Mouse (Mus musculus): ENCODE results near the gene Dlg2. TPM values are rescaled to one million over a fixed set of nuclear protein-coding genes. Genes with fewer than 3 reads are reported as not detected.

Dlg2 gene
- polyA plus RNA-seq, 1 experiment from 2014 or later, result 38.4 TPM

GRCm38 (mm10) chr7:91715776-91716175 is 1239.3 kb downstream of the Dlg2 start:
- no peaks in the 10 kb centered on the region for H3K9me3 ChIP-seq (ENCODE audit: control insufficient read depth, low read length)
- 67% methylated on average over 1 of the region's 1 CpGs for WGBS
- no peak overlapping the region for H3K9ac ChIP-seq (replicated peaks; ENCODE audit: low read depth, low read length)
- H3K4me1 ChIP-seq (replicated peaks; ENCODE audit: control insufficient read depth, insufficient read depth, low read length), result no peaks in the 10 kb centered on the region
- no peak overlapping the region for H3K27ac ChIP-seq (ENCODE audit: low read length)
- no peak overlapping the region for H3K4me2 ChIP-seq (ENCODE audit: low read length)
- H3K36me3 ChIP-seq (ENCODE audit: control insufficient read depth, insufficient read depth), result no peaks in the 10 kb centered on the region
- no peak overlapping the region for H3K4me3 ChIP-seq (replicated peaks; ENCODE audit: low read length)
- no peaks in the 10 kb centered on the region for H3K27me3 ChIP-seq (replicated peaks; ENCODE audit: control insufficient read depth, insufficient read depth, low read length)
- ATAC-seq, result no peak

- no peak for ATAC-seq
- 70% methylated on average over 6 of the region's 6 CpGs for WGBS
- H3K36me3 ChIP-seq (ENCODE audit: control insufficient read depth, insufficient read depth), result no peaks in the 10 kb centered on the region
Observed at GRCm38 (mm10) chr7:91716696-91717095, 1240.2 kb downstream of the Dlg2 start.

DNA sequence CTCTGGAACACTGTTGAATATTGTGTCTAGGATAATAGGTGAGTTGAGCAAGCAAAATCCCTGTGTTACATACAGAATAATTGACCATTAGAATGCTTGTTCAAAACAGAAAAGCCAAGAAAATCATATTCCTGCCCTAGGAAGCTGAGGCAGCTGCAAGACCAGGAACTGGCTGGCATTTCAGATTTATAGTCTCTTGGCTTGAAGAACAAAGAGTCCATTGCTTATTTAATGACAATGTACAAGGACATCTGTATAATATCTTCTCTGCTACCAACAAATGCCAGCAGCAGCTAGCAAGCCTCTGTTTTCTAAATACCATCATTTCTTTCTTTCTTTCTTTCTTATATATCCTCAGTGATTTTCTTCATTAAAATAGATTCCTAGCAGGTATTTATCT is 1243.8 kb downstream of the Dlg2 start:
- Histone ChIP-seq H3K4me3 (replicated peaks; ENCODE audit: low read length) (no peak overlapping the region), H3K27ac (ENCODE audit: low read length) (no peak overlapping the region), H3K9me3 (ENCODE audit: control insufficient read depth, low read length) (no peaks in the 10 kb centered on the region), H3K36me3 (ENCODE audit: control insufficient read depth, insufficient read depth) (no peaks in the 10 kb centered on the region), H3K9ac (replicated peaks; ENCODE audit: low read depth, low read length) (no peak overlapping the region), H3K27me3 (replicated peaks; ENCODE audit: control insufficient read depth, insufficient read depth, low read length) (no peaks in the 10 kb centered on the region), H3K4me1 (replicated peaks; ENCODE audit: control insufficient read depth, insufficient read depth, low read length) (no peaks in the 10 kb centered on the region), H3K4me2 (ENCODE audit: low read length) (no peak overlapping the region)
- no peak for ATAC-seq

More at GRCm38 (mm10) chr7:91716696-91717095, 1240.2 kb downstream of the Dlg2 start:
- Histone ChIP-seq H3K27me3 (replicated peaks; ENCODE audit: control insufficient read depth, insufficient read depth, low read length) (no peaks in the 10 kb centered on the region), H3K9me3 (ENCODE audit: control insufficient read depth, low read length) (no peaks in the 10 kb centered on the region), H3K4me1 (replicated peaks; ENCODE audit: control insufficient read depth, insufficient read depth, low read length) (no peaks in the 10 kb centered on the region), H3K27ac (ENCODE audit: low read length) (no peak overlapping the region), H3K4me3 (replicated peaks; ENCODE audit: low read length) (no peak overlapping the region), H3K4me2 (ENCODE audit: low read length) (no peak overlapping the region), H3K9ac (replicated peaks; ENCODE audit: low read depth, low read length) (no peak overlapping the region)

- Histone ChIP-seq H3K27me3 (replicated peaks; ENCODE audit: control insufficient read depth, insufficient read depth, low read length) (no peaks in the 10 kb centered on the region), H3K27ac (ENCODE audit: low read length) (no peak overlapping the region), H3K9me3 (ENCODE audit: control insufficient read depth, low read length) (no peaks in the 10 kb centered on the region), H3K9ac (replicated peaks; ENCODE audit: low read depth, low read length) (no peak overlapping the region), H3K4me3 (replicated peaks; ENCODE audit: low read length) (no peak overlapping the region), H3K4me1 (replicated peaks; ENCODE audit: control insufficient read depth, insufficient read depth, low read length) (no peaks in the 10 kb centered on the region), H3K36me3 (ENCODE audit: control insufficient read depth, insufficient read depth) (no peaks in the 10 kb centered on the region), H3K4me2 (ENCODE audit: low read length) (no peak overlapping the region)
- ATAC-seq, result no peak
- WGBS, result 82% methylated on average over 5 of the region's 5 CpGs
Observed at GRCm38 (mm10) chr7:91724397-91724796, 1247.9 kb downstream of the Dlg2 start.

- no peak for ATAC-seq
- Histone ChIP-seq H3K9me3 (ENCODE audit: control insufficient read depth, low read length) (no peaks in the 10 kb centered on the region), H3K4me1 (replicated peaks; ENCODE audit: control insufficient read depth, insufficient read depth, low read length) (no peaks in the 10 kb centered on the region), H3K4me2 (ENCODE audit: low read length) (no peak overlapping the region), H3K27me3 (replicated peaks; ENCODE audit: control insufficient read depth, insufficient read depth, low read length) (no peaks in the 10 kb centered on the region), H3K4me3 (replicated peaks; ENCODE audit: low read length) (no peak overlapping the region), H3K36me3 (ENCODE audit: control insufficient read depth, insufficient read depth) (no peaks in the 10 kb centered on the region), H3K27ac (ENCODE audit: low read length) (no peak overlapping the region), H3K9ac (replicated peaks; ENCODE audit: low read depth, low read length) (no peak overlapping the region)
- 90% methylated on average over 3 of the region's 3 CpGs for WGBS
Observed at GRCm38 (mm10) chr7:91740748-91741147, 1264.3 kb downstream of the Dlg2 start.

DNA sequence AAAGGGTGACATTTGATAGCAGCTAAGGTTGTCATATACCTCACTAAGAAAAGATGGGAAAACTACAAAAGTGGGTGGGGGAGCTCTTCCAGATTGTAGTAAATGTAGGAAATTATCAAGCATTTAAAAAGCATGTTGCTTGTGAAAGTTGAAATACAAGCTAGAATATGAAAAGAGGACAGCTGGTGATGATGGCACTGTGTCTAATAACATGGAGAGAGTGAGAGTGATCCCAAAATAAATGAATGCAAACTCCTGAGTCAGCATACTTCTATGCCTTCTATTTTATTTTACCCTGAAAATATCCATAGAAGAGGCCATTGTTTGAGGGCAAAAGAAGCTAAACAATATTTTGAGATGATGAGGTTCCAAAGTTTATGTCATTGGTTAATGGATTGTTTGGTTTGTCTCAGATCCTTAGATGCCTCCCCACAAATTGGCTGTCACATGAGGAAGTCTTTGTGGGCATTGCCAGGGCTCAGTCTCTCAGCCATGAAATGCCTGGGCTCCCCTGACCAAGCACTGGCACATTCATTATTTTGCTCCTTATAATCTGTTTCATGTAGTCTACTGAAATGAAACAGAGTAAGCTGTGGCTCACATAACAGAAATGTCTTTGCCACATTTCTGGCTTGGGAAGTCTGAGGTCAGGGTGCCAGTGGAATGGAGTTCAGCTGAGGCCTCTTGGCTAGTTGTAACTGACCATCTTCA is 1276.8 kb downstream of the Dlg2 start:
- Histone ChIP-seq H3K9ac (replicated peaks; ENCODE audit: low read depth, low read length) (no peak overlapping the region), H3K4me2 (ENCODE audit: low read length) (no peak overlapping the region), H3K9me3 (ENCODE audit: control insufficient read depth, low read length) (no peaks in the 10 kb centered on the region), H3K4me1 (replicated peaks; ENCODE audit: control insufficient read depth, insufficient read depth, low read length) (no peaks in the 10 kb centered on the region), H3K27ac (ENCODE audit: low read length) (no peak overlapping the region), H3K27me3 (replicated peaks; ENCODE audit: control insufficient read depth, insufficient read depth, low read length) (no peaks in the 10 kb centered on the region), H3K36me3 (ENCODE audit: control insufficient read depth, insufficient read depth) (no peaks in the 10 kb centered on the region), H3K4me3 (replicated peaks; ENCODE audit: low read length) (no peak overlapping the region)
- ATAC-seq, result no peak

GRCm38 (mm10) chr7:91767648-91768047 is 1291.2 kb downstream of the Dlg2 start:
- no peaks in the 10 kb centered on the region for H3K36me3 ChIP-seq (ENCODE audit: control insufficient read depth, insufficient read depth)
- H3K9me3 ChIP-seq (ENCODE audit: control insufficient read depth, low read length), result no peaks in the 10 kb centered on the region
- no peaks in the 10 kb centered on the region for H3K27me3 ChIP-seq (replicated peaks; ENCODE audit: control insufficient read depth, insufficient read depth, low read length)
- H3K9ac ChIP-seq (replicated peaks; ENCODE audit: low read depth, low read length), result no peak overlapping the region
- no peak for ATAC-seq
- no peaks in the 10 kb centered on the region for H3K4me1 ChIP-seq (replicated peaks; ENCODE audit: control insufficient read depth, insufficient read depth, low read length)
- no peak overlapping the region for H3K4me2 ChIP-seq (ENCODE audit: low read length)
- no peak overlapping the region for H3K4me3 ChIP-seq (replicated peaks; ENCODE audit: low read length)
- H3K27ac ChIP-seq (ENCODE audit: low read length), result no peak overlapping the region

- Histone ChIP-seq H3K27me3 (replicated peaks; ENCODE audit: control insufficient read depth, insufficient read depth, low read length) (no peaks in the 10 kb centered on the region), H3K4me3 (replicated peaks; ENCODE audit: low read length) (no peak overlapping the region), H3K27ac (ENCODE audit: low read length) (no peak overlapping the region), H3K4me2 (ENCODE audit: low read length) (no peak overlapping the region), H3K36me3 (ENCODE audit: control insufficient read depth, insufficient read depth) (no peaks in the 10 kb centered on the region), H3K9me3 (ENCODE audit: control insufficient read depth, low read length) (no peaks in the 10 kb centered on the region), H3K9ac (replicated peaks; ENCODE audit: low read depth, low read length) (no peak overlapping the region), H3K4me1 (replicated peaks; ENCODE audit: control insufficient read depth, insufficient read depth, low read length) (no peaks in the 10 kb centered on the region)
- peak; percentile 55; the same call in 1 of the 2 replicates for ATAC-seq
Observed at GRCm38 (mm10) chr7:91778673-91779072, 1302.2 kb downstream of the Dlg2 start.

DNA sequence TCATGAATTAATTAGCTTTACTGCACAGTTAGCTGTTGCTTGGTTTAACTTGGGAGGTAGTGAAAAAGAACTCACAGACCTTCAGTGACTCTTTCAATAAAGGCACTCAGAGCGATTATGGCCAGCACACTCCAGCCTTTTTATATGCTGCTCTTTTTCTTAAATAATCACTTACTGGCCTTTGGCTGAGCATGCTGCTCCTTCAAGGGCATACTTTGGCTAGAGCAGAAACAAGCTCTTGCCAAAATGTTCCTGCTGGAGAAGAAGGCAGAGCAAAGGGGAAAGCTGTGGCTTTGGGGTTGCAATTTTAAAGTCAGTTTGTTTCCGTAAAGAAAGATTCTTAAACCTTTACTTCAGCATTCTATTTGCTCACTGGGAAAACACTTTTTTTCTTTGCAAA is 1308.1 kb downstream of the Dlg2 start:
- 50% methylated on average over 2 of the region's 2 CpGs for WGBS
- Histone ChIP-seq H3K4me2 (ENCODE audit: low read length) (no peak overlapping the region), H3K36me3 (ENCODE audit: control insufficient read depth, insufficient read depth) (no peaks in the 10 kb centered on the region), H3K4me3 (replicated peaks; ENCODE audit: low read length) (no peak overlapping the region), H3K27ac (ENCODE audit: low read length) (no peak overlapping the region), H3K9ac (replicated peaks; ENCODE audit: low read depth, low read length) (no peak overlapping the region), H3K27me3 (replicated peaks; ENCODE audit: control insufficient read depth, insufficient read depth, low read length) (no peaks in the 10 kb centered on the region), H3K9me3 (ENCODE audit: control insufficient read depth, low read length) (no peaks in the 10 kb centered on the region), H3K4me1 (replicated peaks; ENCODE audit: control insufficient read depth, insufficient read depth, low read length) (no peaks in the 10 kb centered on the region; the same call in none of the 2 replicates)
- ATAC-seq, result no peak

- Histone ChIP-seq H3K9me3 (ENCODE audit: control insufficient read depth, low read length) (no peaks in the 10 kb centered on the region), H3K9ac (replicated peaks; ENCODE audit: low read depth, low read length) (no peak overlapping the region), H3K36me3 (ENCODE audit: control insufficient read depth, insufficient read depth) (no peaks in the 10 kb centered on the region), H3K4me1 (replicated peaks; ENCODE audit: control insufficient read depth, insufficient read depth, low read length) (no peaks in the 10 kb centered on the region; the same call in none of the 2 replicates), H3K27me3 (replicated peaks; ENCODE audit: control insufficient read depth, insufficient read depth, low read length) (no peaks in the 10 kb centered on the region), H3K4me3 (replicated peaks; ENCODE audit: low read length) (no peak overlapping the region), H3K4me2 (ENCODE audit: low read length) (no peak overlapping the region; the same call in 1 of the 2 replicates), H3K27ac (ENCODE audit: low read length) (peak overlapping the region; percentile 14; the same call in 1 of the 2 replicates)
- no peak for ATAC-seq
- WGBS, result 60% methylated on average over 5 of the region's 5 CpGs
Observed at GRCm38 (mm10) chr7:91785445-91785844, 1309.0 kb downstream of the Dlg2 start.
